Mouse (Mus musculus): ENCODE results near the gene Pip4k2c. TPM values are rescaled to one million over a fixed set of nuclear protein-coding genes. Genes with fewer than 3 reads are reported as not detected.

The Pip4k2c gene
- polyA plus RNA-seq, 1 experiment: 36.7 TPM

- Histone ChIP-seq H3K4me1 (ENCODE audit: control insufficient read depth, insufficient read depth, low read length) (peaks cover 3% of the 10 kb centered on the region), H3K27ac (ENCODE audit: insufficient read depth, low read length) (peak within 1 kb of the TSS; percentile 24; the same call in 1 of the 2 replicates), H3K27me3 (ENCODE audit: control insufficient read depth, insufficient read depth, low read length, poor library complexity, severe bottlenecking) (no peaks in the 10 kb centered on the region), H3K36me3 (ENCODE audit: control insufficient read depth, insufficient read depth, low read length, poor library complexity, severe bottlenecking) (no peaks in the 10 kb centered on the region), H3K4me3 (ENCODE audit: low read depth, low read length) (peak within 1 kb of the TSS; percentile 76), H3K9ac (ENCODE audit: low read depth, poor library complexity, severe bottlenecking) (peak within 1 kb of the TSS; percentile 93), H3K9me3 (replicated peaks; ENCODE audit: control insufficient read depth, insufficient read depth, low read length, poor library complexity, severe bottlenecking) (no peaks in the 10 kb centered on the region)
- no peak for TF ChIP-seq POLR2A (IDR thresholded peaks at IDR 0.05; ENCODE audit: insufficient read depth, low read length)
- TF ChIP-seq CTCF (IDR thresholded peaks at IDR 0.05; ENCODE audit: low read depth, low read length): no peak
- no peak for TF ChIP-seq EP300 (IDR thresholded peaks at IDR 0.05; ENCODE audit: insufficient read depth, low read depth, low read length)
These were observed 21.6 kb downstream of the Pip4k2c start, which contains the start of gene Arhgef25 for GRCm38 (mm10) chr10:127189651-127190381. Gene Arhgef25, minus strand, starts transcription at chr10:127190083.

GRCm38 (mm10) chr10:127189116-127189650 is 22.2 kb downstream of the Pip4k2c start:
- TF ChIP-seq POLR2A (IDR thresholded peaks at IDR 0.05; ENCODE audit: insufficient read depth, low read length): no peak
- TF ChIP-seq EP300 (IDR thresholded peaks at IDR 0.05; ENCODE audit: insufficient read depth, low read depth, low read length): no peak
- TF ChIP-seq CTCF (IDR thresholded peaks at IDR 0.05; ENCODE audit: low read depth, low read length): no peak
- H3K36me3 ChIP-seq (ENCODE audit: control insufficient read depth, insufficient read depth, low read length, poor library complexity, severe bottlenecking): no peaks in the 10 kb centered on the region
- H3K27me3 ChIP-seq (ENCODE audit: control insufficient read depth, insufficient read depth, low read length, poor library complexity, severe bottlenecking): no peaks in the 10 kb centered on the region
- no peaks in the 10 kb centered on the region for H3K9me3 ChIP-seq (replicated peaks; ENCODE audit: control insufficient read depth, insufficient read depth, low read length, poor library complexity, severe bottlenecking)
- peaks cover 6% of the 10 kb centered on the region for H3K4me1 ChIP-seq (ENCODE audit: control insufficient read depth, insufficient read depth, low read length)
- H3K27ac ChIP-seq (ENCODE audit: insufficient read depth, low read length): no peak overlapping the region
- H3K9ac ChIP-seq (ENCODE audit: low read depth, poor library complexity, severe bottlenecking): peak overlapping the region; percentile 93
- H3K4me3 ChIP-seq (ENCODE audit: low read depth, low read length): peak overlapping the region; percentile 76

- TF ChIP-seq EP300 (IDR thresholded peaks at IDR 0.05; ENCODE audit: insufficient read depth, low read depth, low read length) (no peak), CTCF (IDR thresholded peaks at IDR 0.05; ENCODE audit: low read depth, low read length) (no peak), POLR2A (IDR thresholded peaks at IDR 0.05; ENCODE audit: insufficient read depth, low read length) (no peak)
- peak overlapping the region; percentile 89 for H3K4me3 ChIP-seq (ENCODE audit: low read depth, low read length)
- no peak overlapping the region for H3K27ac ChIP-seq (ENCODE audit: insufficient read depth, low read length)
- H3K4me1 ChIP-seq (ENCODE audit: control insufficient read depth, insufficient read depth, low read length): peaks cover 6% of the 10 kb centered on the region
- H3K9me3 ChIP-seq (replicated peaks; ENCODE audit: control insufficient read depth, insufficient read depth, low read length, poor library complexity, severe bottlenecking): no peaks in the 10 kb centered on the region
- H3K27me3 ChIP-seq (ENCODE audit: control insufficient read depth, insufficient read depth, low read length, poor library complexity, severe bottlenecking): no peaks in the 10 kb centered on the region
- H3K36me3 ChIP-seq (ENCODE audit: control insufficient read depth, insufficient read depth, low read length, poor library complexity, severe bottlenecking): no peaks in the 10 kb centered on the region
- peak overlapping the region; percentile 93 for H3K9ac ChIP-seq (ENCODE audit: low read depth, poor library complexity, severe bottlenecking)
These were observed 22.8 kb downstream of the Pip4k2c start for GRCm38 (mm10) chr10:127188465-127189115.

GRCm38 (mm10) chr10:127188079-127188453 is 23.3 kb downstream of the Pip4k2c start:
- peaks cover 6% of the 10 kb centered on the region for H3K4me1 ChIP-seq (ENCODE audit: control insufficient read depth, insufficient read depth, low read length)
- H3K36me3 ChIP-seq (ENCODE audit: control insufficient read depth, insufficient read depth, low read length, poor library complexity, severe bottlenecking): no peaks in the 10 kb centered on the region
- no peak overlapping the region for H3K27ac ChIP-seq (ENCODE audit: insufficient read depth, low read length)
- TF ChIP-seq POLR2A (IDR thresholded peaks at IDR 0.05; ENCODE audit: insufficient read depth, low read length) (no peak), EP300 (IDR thresholded peaks at IDR 0.05; ENCODE audit: insufficient read depth, low read depth, low read length) (no peak), CTCF (IDR thresholded peaks at IDR 0.05; ENCODE audit: low read depth, low read length) (no peak)
- H3K4me3 ChIP-seq (ENCODE audit: low read depth, low read length): peak overlapping the region; percentile 89
- peak overlapping the region; percentile 93 for H3K9ac ChIP-seq (ENCODE audit: low read depth, poor library complexity, severe bottlenecking)
- H3K9me3 ChIP-seq (replicated peaks; ENCODE audit: control insufficient read depth, insufficient read depth, low read length, poor library complexity, severe bottlenecking): no peaks in the 10 kb centered on the region
- no peaks in the 10 kb centered on the region for H3K27me3 ChIP-seq (ENCODE audit: control insufficient read depth, insufficient read depth, low read length, poor library complexity, severe bottlenecking)

- no peaks in the 10 kb centered on the region for H3K36me3 ChIP-seq (ENCODE audit: control insufficient read depth, insufficient read depth, low read length, poor library complexity, severe bottlenecking)
- H3K27me3 ChIP-seq (ENCODE audit: control insufficient read depth, insufficient read depth, low read length, poor library complexity, severe bottlenecking): no peaks in the 10 kb centered on the region
- peaks cover 6% of the 10 kb centered on the region for H3K4me1 ChIP-seq (ENCODE audit: control insufficient read depth, insufficient read depth, low read length)
- no peak for TF ChIP-seq POLR2A (IDR thresholded peaks at IDR 0.05; ENCODE audit: insufficient read depth, low read length)
- no peak for TF ChIP-seq CTCF (IDR thresholded peaks at IDR 0.05; ENCODE audit: low read depth, low read length)
- no peak for TF ChIP-seq EP300 (IDR thresholded peaks at IDR 0.05; ENCODE audit: insufficient read depth, low read depth, low read length)
- peak overlapping the region; percentile 93 for H3K9ac ChIP-seq (ENCODE audit: low read depth, poor library complexity, severe bottlenecking)
- no peaks in the 10 kb centered on the region for H3K9me3 ChIP-seq (replicated peaks; ENCODE audit: control insufficient read depth, insufficient read depth, low read length, poor library complexity, severe bottlenecking)
- no peak overlapping the region for H3K27ac ChIP-seq (ENCODE audit: insufficient read depth, low read length)
- peak overlapping the region; percentile 89 for H3K4me3 ChIP-seq (ENCODE audit: low read depth, low read length)
These were observed 23.9 kb downstream of the Pip4k2c start for GRCm38 (mm10) chr10:127187371-127188078.
